8 mouse cellular contexts compared by ENCODE assay signal in the genomic region with DNA sequence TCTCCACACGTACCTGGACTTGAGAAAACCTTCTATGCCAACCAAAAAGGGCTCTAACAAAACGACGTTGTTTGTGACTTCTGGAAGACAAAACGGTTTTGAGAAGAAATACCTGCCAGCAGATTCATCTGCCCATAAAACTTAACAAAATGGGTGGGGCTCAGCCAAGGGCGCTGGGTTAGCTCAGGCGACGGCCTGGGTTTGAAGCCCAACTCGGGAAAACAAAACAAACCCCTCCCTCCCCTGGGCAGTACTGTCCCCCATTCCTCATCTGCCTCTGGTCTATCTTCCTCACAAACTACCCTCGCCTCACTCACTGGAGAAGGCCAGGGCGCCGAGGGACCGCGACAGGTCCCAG. TPM values are rescaled to one million over a fixed set of nuclear protein-coding genes. Genes with fewer than 3 reads are reported as not detected.
A peak's percentile ranks its signal among the peaks of the same experiment; 100 is the strongest.
DNase-seq lines count a peak whose midpoint lies in the region; ATAC-seq lines count a peak whose summit lies in the region.

No protein-coding gene starts in this region.

- peaks cover 8% of the 10 kb centered on the region; the same call in 1 of the 2 replicates for H3K36me3 ChIP-seq in kidney, embryonic 15.5 days
- H3K36me3 ChIP-seq in hindbrain, embryonic 15.5 days = no peaks in the 10 kb centered on the region
- H3K36me3 ChIP-seq in midbrain, embryonic 15.5 days (replicated peaks) = no peaks in the 10 kb centered on the region

- DNase-seq in kidney, postnatal 36 days = no peak
- no peak for DNase-seq in right cerebral cortex, postnatal 14 days
- DNase-seq in thymus, adult 18-20 months = no peak
- no peak for DNase-seq in adrenal gland, postnatal 10 days

- H3K9me3 ChIP-seq in kidney, embryonic 15.5 days (replicated peaks) = no peaks in the 10 kb centered on the region
- no peaks in the 10 kb centered on the region for H3K9me3 ChIP-seq in hindbrain, embryonic 15.5 days
- H3K9me3 ChIP-seq in midbrain, embryonic 15.5 days = no peaks in the 10 kb centered on the region

- H3K4me2 ChIP-seq in kidney, embryonic 15.5 days = peak overlapping the region; percentile 74
- peak overlapping the region; percentile 96 for H3K4me2 ChIP-seq in hindbrain, embryonic 15.5 days
- peak overlapping the region; percentile 100 for H3K4me2 ChIP-seq in midbrain, embryonic 15.5 days

- ATAC-seq in kidney, embryonic 15.5 days (replicated peaks; ENCODE audit: low FRiP score) = no peak
- ATAC-seq in hindbrain, embryonic 15.5 days (ENCODE audit: low FRiP score, low read depth) = no peak
- no peak for ATAC-seq in midbrain, embryonic 15.5 days (replicated peaks)

- under 1% methylated on average over 13 of the region's 13 CpGs for WGBS in kidney, embryonic 15.5 days
- WGBS in hindbrain, embryonic 15.5 days = under 1% methylated on average over 13 of the region's 13 CpGs
- WGBS in midbrain, embryonic 15.5 days = under 1% methylated on average over 13 of the region's 13 CpGs

- peaks cover 29% of the 10 kb centered on the region for H3K4me1 ChIP-seq in kidney, embryonic 15.5 days
- no peaks in the 10 kb centered on the region for H3K4me1 ChIP-seq in brown adipose tissue, adult 24 weeks (ENCODE audit: control insufficient read depth, insufficient read depth, insufficient read length, low read length)
- peaks cover 11% of the 10 kb centered on the region for H3K4me1 ChIP-seq in hindbrain, embryonic 15.5 days (replicated peaks)
- peaks cover 23% of the 10 kb centered on the region for H3K4me1 ChIP-seq in midbrain, embryonic 15.5 days

- peak overlapping the region; percentile 77 for H3K27ac ChIP-seq in kidney, embryonic 15.5 days
- H3K27ac ChIP-seq in brown adipose tissue, adult 24 weeks (replicated peaks; ENCODE audit: low read depth, low read length) = no peak overlapping the region
- H3K27ac ChIP-seq in hindbrain, embryonic 15.5 days (replicated peaks) = no peak overlapping the region
- no peak overlapping the region for H3K27ac ChIP-seq in midbrain, embryonic 15.5 days

- H3K27me3 ChIP-seq in kidney, embryonic 15.5 days = no peaks in the 10 kb centered on the region
- H3K27me3 ChIP-seq in hindbrain, embryonic 15.5 days = no peaks in the 10 kb centered on the region
- no peaks in the 10 kb centered on the region for H3K27me3 ChIP-seq in midbrain, embryonic 15.5 days (replicated peaks)

- peak overlapping the region; percentile 81 for H3K4me3 ChIP-seq in kidney, embryonic 15.5 days (replicated peaks)
- peak overlapping the region; percentile 69 for H3K4me3 ChIP-seq in brown adipose tissue, adult 24 weeks (ENCODE audit: insufficient read depth, low read depth, low read length)
- H3K4me3 ChIP-seq in hindbrain, embryonic 15.5 days = peak overlapping the region; percentile 56
- peak overlapping the region; percentile 86 for H3K4me3 ChIP-seq in midbrain, embryonic 15.5 days

- H3K9ac ChIP-seq in kidney, embryonic 15.5 days = peak overlapping the region; percentile 68
- peak overlapping the region; percentile 46 for H3K9ac ChIP-seq in hindbrain, embryonic 15.5 days
- H3K9ac ChIP-seq in midbrain, embryonic 15.5 days = peak overlapping the region; percentile 39; the same call in 1 of the 2 replicates

RNA-seq across cellular contexts. Expression of gene Nusap1, which starts 0.3 kb away (rescaled TPM):
- polyA plus RNA-seq in kidney, embryonic 15.5 days (2015; fragmentation: Nextera tagmentation; extraction: Ambion mirVana) = 77.0 and 79.8 TPM in 2 replicates
- polyA plus RNA-seq in brown adipose tissue, adult 24 weeks (2012; ENCODE audit: insufficient read depth, insufficient read length, missing spikeins) = 0.52 and 1.4 TPM in 2 replicates
- polyA plus RNA-seq in hindbrain, embryonic 15.5 days (2015; fragmentation: Nextera tagmentation; extraction: Ambion mirVana) = 15.1 and 18.1 TPM in 2 replicates
- polyA plus RNA-seq in midbrain, embryonic 15.5 days (2015; fragmentation: Nextera tagmentation; extraction: Ambion mirVana) = 10.1 and 11.6 TPM in 2 replicates
- total RNA-seq in adrenal gland, postnatal 10 days (2021) = 10 to 100 TPM; 13.2 to 14.5 TPM

RNA-seq across cellular contexts. Expression of gene Oip5, which starts 0.4 kb away (rescaled TPM):
- polyA plus RNA-seq in kidney, embryonic 15.5 days (2015; fragmentation: Nextera tagmentation; extraction: Ambion mirVana) = 30.7 and 31.5 TPM in 2 replicates
- 0.59 TPM in 1 of 2 replicates, not detected in the other for polyA plus RNA-seq in brown adipose tissue, adult 24 weeks (2012; ENCODE audit: insufficient read depth, insufficient read length, missing spikeins)
- polyA plus RNA-seq in hindbrain, embryonic 15.5 days (2015; fragmentation: Nextera tagmentation; extraction: Ambion mirVana) = 6.6 and 7.5 TPM in 2 replicates
- polyA plus RNA-seq in midbrain, embryonic 15.5 days (2015; fragmentation: Nextera tagmentation; extraction: Ambion mirVana) = 3.1 and 4.6 TPM in 2 replicates
- total RNA-seq in adrenal gland, postnatal 10 days (2021) = 1 to 10 TPM; 5.8 to 6.1 TPM

RNA-seq across cellular contexts. Expression of gene Ndufaf1, which starts 44.8 kb away (rescaled TPM):
- polyA plus RNA-seq in kidney, embryonic 15.5 days (2015; fragmentation: Nextera tagmentation; extraction: Ambion mirVana) = 51.8 and 52.3 TPM in 2 replicates
- 86.6 and 92.5 TPM in 2 replicates for polyA plus RNA-seq in brown adipose tissue, adult 24 weeks (2012; ENCODE audit: insufficient read depth, insufficient read length, missing spikeins)
- 39.8 and 41.2 TPM in 2 replicates for polyA plus RNA-seq in hindbrain, embryonic 15.5 days (2015; fragmentation: Nextera tagmentation; extraction: Ambion mirVana)
- 37.0 and 37.5 TPM in 2 replicates for polyA plus RNA-seq in midbrain, embryonic 15.5 days (2015; fragmentation: Nextera tagmentation; extraction: Ambion mirVana)
- 10 to 100 TPM; 48.7 to 60.7 TPM for total RNA-seq in adrenal gland, postnatal 10 days (2021)

RNA-seq across cellular contexts. Expression of gene Rtf1, which starts 57.0 kb away (rescaled TPM):
- polyA plus RNA-seq in kidney, embryonic 15.5 days (2015; fragmentation: Nextera tagmentation; extraction: Ambion mirVana) = 44.7 and 45.9 TPM in 2 replicates
- polyA plus RNA-seq in brown adipose tissue, adult 24 weeks (2012; ENCODE audit: insufficient read depth, insufficient read length, missing spikeins) = 11.6 and 14.8 TPM in 2 replicates
- polyA plus RNA-seq in hindbrain, embryonic 15.5 days (2015; fragmentation: Nextera tagmentation; extraction: Ambion mirVana) = 49.3 and 50.1 TPM in 2 replicates
- polyA plus RNA-seq in midbrain, embryonic 15.5 days (2015; fragmentation: Nextera tagmentation; extraction: Ambion mirVana) = 50.0 and 62.3 TPM in 2 replicates
- 10 to 100 TPM; 23.1 to 27.0 TPM for total RNA-seq in adrenal gland, postnatal 10 days (2021)
